Mouse (Mus musculus): ENCODE measurements around the gene D10Jhu81e.
"Not testable (repeated sequence)": the region's sequence is repeated elsewhere in the genome, so short reads cannot be mapped to it uniquely, and the experiment has no call there.

The D10Jhu81e gene

DNA sequence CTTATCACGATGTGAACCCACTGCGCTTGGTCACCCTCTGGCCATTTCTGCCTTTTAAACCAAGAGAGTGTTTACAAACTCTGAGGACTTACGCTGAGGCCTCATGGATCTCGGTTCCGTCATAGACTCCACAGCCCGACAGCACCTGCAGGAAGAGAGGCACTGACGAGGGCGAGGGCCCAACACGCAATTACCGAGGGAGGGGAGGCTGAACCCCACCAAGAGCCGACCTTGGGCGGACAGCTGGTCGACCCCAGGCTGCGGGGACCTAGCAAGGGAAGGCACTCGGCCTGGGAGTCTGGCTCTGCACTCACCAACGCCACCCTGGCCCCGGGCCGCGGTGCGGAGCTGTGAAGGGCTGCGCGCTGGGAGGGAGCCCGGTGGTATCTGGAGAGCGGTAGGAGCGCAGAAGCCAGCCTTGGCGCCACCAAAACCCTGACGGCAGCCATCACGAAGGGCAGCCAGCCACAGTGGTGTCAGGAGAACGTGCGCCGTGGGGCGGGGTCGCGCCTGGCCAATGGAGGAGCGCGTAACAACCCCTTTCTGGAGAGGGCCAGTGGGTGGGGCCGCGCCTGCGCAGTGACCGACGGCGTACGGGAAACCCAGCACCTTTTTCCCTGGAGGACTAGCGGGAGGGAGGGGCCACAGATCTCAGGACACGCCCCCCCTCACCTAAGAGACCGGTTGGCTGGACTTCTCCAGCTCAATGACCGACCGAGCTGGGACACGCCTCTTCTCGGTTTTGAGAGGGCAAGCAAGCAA, at the start of gene D10Jhu81e:
Gene D10Jhu81e, minus strand, starts transcription at position 502 of the 762 bp plus-strand sequence.
- peak; percentile 99 for DNase-seq (ENCODE audit: low read depth, low spot score)

DNA sequence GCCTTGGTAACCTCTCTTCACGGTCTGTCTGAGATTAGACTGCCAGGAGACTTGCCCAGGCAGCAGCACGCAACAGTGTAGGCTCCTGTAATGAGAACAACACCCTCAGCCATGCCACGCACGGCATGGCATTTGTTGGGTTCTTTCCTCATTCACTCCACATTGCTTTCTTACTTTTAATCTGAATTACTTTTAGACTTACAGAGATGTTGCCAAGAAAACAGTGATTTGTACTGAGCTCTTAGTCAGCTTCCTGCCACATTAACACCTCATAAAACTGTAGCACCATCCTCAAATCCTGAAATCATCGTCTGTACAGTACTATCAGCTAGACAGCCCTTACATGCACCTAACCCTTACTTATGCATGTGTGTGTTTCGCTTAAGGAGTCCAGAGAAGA, 49.0 kb upstream of the D10Jhu81e start:
- no peak for DNase-seq (ENCODE audit: low read depth, low spot score)

DNA sequence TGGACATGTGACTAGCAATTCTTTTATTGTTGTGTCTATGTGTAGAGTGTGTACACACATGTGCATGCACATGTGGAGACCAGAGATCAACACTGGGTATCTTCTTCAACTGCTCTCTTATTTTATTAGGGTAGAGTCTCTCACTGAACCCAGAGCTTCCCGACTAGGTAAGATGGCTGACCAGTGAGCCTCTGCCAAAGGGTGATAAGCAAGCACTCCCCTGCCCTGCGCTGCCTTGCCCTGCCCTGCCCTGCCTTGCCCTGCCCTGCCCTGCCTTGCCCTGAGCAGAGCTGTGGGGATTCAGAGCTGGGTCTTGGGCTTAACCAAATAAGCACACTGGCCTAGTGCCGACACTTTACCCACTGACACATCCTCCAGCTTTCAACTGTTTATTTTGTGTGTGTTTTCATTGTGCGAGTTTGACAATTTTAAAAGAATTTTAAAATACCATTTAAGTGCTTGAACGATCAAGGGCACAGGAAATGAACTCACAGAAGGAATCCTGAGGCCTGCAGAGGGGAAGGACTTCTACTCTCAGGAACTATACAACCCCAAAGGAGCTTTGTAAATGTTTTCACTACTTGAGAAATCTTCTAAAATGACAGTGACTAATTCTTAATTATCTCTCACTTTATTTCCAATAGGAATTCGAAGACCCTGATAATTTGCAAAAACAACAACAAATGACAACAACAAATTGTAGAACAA, 46.9 kb upstream of the D10Jhu81e start:
- DNase-seq (ENCODE audit: low read depth, low spot score) = no peak

DNA sequence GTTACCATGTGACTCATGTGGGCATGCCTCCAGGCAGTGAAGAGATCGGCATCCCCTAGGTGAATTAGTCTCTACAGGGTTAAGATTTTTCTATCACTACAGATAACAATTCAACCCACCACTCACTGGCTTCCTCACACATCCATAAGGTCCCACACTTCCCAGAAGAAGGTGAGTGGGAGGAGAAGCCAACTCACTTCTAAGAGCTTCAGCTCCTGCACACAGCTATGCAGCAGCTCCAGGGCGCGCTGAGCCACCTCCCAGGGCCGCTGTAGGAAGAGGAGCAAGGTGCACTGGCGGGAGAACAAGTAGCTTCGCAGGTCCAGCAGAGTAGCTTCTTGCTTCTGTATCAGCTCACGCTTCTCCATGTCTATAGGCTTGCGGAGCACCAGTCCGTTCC, 44.8 kb upstream of the D10Jhu81e start:
- no peak for DNase-seq (ENCODE audit: low read depth, low spot score)

DNA sequence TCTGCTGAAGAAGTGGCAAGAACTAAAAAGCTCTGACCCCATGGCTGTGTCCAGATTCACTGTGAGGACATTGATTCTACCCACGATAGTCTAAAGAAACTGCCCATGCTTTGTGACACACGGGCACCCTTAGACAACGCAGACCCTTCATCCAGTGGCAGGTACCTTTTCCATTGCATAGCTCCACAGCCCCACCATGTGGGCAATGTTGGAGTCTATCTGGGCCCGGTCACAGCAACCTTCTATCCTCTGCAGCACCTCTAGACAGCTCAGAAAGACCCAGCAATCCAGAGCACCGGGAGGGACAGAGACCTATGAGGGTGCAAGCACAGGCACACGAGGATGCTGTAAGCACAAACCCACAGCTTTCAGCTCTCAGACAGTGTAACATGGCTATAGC, 41.7 kb upstream of the D10Jhu81e start:
- DNase-seq (ENCODE audit: low read depth, low spot score) = peak; percentile 62

DNA sequence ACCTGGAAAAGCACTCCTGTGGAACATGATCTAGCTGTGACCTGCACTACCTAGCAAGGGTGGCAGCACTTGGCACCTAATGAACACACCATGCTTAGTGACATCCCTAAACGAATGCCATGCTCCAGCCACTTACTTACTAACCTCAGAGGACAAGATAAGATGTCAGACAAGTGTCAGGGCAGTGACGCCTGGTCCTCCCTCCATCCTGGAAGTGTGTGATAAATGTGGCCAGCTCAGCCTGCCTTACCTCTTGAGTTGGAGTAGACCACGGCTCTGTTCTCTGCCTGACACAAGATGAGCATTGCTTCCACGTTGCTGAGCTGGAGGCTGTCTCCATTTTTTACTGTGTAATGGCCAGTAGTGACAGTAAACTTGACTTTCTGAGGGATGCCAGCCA, 31.6 kb upstream of the D10Jhu81e start:
- DNase-seq (ENCODE audit: low read depth, low spot score) = no peak

DNA sequence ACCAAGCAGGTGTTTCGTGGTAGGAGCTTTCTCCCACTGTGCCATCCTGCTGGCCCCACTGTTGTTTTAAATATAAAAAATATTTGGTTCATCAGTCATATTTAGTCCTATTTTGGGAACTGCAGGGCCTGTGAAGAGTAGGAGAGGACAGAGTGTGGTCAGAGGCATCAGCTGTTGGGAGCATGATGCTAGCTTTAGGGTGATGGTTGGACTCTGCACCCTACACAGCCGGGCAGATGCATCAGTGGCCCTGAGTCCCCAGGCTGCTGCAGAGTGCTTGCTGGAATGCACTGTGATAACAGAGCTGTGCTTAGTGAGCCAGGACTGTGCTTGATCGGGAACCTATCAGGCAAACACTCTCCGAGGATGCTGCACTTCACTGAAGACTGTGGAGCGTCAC, 23.4 kb upstream of the D10Jhu81e start:
- DNase-seq (ENCODE audit: low read depth, low spot score) = no peak

DNA sequence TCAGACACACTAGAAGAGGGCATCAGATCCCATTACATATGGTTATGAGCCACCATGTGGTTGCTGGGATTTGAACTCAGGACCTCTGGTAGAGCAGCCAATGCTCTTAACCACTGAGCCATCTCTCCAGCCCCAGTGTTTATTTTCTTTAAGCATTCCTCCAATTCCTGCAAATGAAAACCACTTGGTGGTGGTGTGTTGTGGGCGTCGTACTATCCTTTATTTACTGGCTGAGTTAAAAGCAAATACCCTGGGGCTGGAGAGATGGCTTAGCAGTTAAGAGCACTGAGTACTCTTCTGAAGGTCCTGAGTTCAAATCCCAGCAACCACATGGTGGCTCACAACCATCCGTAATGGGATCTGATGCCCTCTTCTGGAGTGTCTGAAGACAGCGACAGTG, 16.5 kb upstream of the D10Jhu81e start:
- DNase-seq (ENCODE audit: low read depth, low spot score) = not testable (repeated sequence)

DNA sequence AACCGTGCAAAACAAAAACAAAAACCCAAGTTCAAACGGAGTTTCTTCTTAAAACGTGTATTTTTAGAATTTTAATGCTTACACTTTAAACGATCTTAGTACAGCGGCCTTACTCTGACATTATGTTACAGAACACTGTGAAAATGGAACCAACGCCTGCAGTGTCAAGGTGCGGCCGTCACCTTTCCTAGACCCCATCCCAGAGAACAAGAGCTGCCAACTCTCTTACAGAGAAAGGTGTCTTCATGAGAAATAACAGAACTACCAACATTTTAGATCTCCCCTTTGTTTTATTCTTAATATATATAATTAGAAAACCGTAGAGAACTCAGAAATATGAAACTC, 15.8 kb upstream of the D10Jhu81e start:
- no peak for DNase-seq (ENCODE audit: low read depth, low spot score)

DNA sequence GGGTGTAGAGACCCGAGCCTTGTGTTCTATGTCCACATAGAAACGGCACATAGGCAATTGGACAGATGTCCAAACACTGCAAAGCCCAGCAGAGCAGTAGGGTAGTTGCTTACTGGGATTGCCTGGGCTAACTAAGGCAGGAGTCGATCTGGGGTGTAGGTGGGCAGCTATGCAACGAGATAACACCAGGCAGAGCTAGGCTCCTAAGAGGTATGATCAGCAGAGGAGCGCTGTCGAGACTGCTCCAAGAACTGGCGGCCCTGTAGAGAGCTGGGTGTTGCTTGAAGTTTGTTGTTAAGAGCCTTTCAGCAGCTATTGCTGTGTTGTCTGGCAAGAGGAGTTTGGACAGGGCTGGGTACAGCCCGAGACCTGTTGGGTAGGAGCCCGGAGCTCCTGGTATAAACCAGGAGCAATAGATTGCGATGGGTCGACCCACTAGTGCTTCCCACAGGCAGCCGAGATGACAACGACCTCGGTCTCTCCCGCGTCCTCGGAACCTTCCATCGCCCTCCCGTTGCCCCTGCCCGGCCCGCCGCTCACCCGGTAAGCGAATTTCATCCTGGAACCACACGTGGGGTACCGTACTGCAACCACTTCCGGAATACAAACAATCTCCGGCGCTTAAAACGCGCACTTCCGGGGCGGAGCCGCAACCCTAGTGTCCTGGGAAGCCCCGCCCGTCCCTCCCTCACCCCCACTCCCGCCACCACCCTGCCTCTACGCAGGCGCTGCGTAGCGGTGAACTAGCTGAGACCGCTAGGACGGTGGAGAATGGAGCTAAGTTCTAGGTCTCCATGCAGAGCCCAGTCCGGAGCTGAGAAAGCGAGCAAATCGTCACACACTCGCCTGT, 15.2 kb upstream of the D10Jhu81e start, which contains the start of gene Pwp2:
Gene Pwp2, minus strand, starts transcription at position 619 of the 850 bp plus-strand sequence.
- peak; percentile 96 for DNase-seq (ENCODE audit: low read depth, low spot score)

DNA sequence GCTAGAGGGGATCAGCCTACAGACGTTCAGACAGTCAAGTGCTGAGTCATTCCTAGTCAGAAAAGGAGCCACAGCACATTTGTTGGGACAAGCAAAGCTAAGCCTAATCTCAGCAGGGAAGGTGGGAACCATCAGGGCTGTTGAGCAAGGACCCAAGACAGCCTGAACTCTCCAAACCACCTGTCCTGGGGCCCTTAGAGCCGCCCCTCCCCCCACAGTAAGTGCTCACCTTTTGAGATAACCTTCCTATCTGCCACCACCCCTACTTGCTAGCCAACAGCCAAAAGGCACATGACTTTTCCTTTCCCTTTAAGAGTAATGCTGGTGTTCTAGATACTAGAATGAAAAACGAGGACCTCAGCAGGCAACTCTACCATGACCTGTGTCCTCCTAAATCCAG, 14.0 kb upstream of the D10Jhu81e start:
- peak; percentile 22 for DNase-seq (ENCODE audit: low read depth, low spot score)

DNA sequence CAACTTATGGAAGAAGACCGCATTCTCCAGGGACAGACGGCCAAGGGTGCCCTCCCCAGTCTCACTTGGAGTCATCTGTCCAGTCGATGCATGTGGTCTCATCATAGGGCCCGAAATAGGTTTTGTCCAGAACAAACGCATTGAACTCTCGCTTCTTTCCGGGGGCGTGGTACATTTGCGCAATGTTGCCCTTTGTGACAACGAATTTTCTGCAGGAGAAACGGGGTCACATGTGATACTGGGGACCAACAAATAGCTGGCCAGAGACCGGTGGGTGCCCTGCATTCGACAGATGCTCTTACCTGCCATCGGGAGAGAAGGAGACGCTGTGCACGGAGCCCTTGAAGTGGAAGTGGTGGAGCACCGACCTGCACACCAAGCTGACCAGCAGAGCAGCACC, 12.7 kb upstream of the D10Jhu81e start:
- DNase-seq (ENCODE audit: low read depth, low spot score) = no peak

DNA sequence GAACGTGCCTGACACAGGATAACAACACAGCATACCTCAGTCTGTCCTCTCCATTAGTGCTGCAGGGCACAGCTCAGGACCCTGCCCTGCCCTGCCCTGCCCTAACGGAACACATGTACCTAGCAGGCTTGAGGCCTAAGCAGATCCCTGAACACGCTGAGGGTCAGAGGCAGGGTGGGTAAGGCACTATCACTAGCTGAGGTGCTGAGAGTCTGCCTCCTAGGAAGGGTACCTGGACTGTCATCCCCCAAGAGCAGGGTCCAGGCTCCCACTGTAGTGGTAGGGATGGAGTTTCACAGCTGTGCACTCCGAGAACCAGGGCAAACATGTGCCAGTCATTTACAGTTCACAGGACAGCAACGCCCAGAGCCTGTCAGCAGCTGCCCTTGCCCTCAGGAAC, 4.9 kb upstream of the D10Jhu81e start:
- DNase-seq (ENCODE audit: low read depth, low spot score) = no peak

DNA sequence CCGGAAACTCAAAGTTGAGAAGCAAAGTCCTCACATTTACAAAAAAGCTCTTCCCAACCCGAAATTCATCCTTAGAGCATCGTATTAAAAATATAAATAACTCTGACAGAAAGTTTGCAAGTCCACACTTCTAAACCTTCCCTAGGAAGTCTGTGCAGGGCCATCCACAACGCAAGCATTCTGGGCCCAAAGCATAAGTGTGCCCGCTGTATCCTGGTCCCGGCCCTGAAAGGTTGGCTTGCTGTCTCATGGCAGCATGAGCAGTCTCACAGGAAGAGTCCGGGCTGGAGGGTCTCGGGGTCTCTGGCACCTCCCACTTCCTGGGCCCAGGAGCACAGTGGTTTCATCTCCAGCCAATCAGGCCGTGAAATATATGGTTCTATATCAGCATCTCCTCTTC, 2.0 kb upstream of the D10Jhu81e start:
- no peak for DNase-seq (ENCODE audit: low read depth, low spot score)

DNA sequence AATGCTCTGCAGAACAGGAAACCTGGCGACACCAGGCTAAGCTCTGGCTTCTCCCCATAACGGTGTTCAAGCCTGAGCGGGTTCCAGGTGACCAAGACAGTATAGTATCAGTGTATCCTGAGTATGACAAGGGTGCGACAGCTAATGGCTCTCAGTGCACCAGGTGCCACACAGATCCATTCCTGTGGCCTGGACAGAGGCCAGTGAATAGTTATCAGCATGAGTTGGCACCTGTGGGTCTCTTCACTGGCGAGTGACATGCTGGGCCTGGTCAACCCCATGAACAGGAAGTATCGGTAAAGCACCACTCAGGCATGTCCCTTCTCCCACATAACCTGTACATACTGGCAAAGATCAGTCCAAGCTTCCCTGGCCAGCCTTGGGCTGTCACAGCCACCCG, 1.5 kb upstream of the D10Jhu81e start:
- DNase-seq (ENCODE audit: low read depth, low spot score) = no peak

DNA sequence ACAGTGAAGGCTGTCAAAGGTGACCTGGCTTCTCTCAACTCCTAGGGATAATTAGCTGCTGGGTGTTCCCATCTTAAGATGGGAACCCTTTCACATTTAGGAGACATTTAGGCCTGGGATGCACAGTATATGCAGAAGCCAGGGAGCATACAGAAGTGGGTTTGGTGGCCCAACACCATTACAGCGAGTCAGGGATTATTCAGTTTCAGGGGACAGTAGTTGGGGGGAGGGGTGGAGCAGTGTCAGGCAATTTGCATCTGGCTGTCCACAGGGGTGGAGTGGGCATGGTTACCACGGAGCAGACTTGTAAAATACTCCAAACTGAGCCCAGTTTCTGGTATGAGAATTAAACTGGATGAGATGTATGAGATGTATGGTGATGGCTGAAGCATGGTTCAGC, 863 bp upstream of the D10Jhu81e start:
- DNase-seq (ENCODE audit: low read depth, low spot score) = no peak

DNA sequence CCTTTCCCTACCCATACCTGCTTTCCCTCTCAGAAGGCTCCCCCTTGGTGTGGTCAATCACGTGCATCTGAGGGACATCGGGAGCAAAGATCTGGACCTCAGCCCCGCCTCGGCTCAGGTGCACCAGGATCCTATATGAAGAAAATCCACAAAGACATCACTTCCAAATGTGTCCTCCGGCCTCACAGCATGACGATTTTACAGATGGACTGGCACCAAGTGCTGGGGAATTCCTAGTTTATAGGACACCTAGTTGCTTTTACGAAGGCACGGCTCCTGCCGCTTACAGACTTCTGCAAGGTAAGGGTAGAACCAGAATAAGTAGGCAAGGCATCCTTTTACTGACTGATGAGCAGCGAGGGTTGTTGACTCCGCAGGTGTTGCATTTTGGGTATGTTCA, 790 bp downstream of the D10Jhu81e start:
- no peak for DNase-seq (ENCODE audit: low read depth, low spot score)

DNA sequence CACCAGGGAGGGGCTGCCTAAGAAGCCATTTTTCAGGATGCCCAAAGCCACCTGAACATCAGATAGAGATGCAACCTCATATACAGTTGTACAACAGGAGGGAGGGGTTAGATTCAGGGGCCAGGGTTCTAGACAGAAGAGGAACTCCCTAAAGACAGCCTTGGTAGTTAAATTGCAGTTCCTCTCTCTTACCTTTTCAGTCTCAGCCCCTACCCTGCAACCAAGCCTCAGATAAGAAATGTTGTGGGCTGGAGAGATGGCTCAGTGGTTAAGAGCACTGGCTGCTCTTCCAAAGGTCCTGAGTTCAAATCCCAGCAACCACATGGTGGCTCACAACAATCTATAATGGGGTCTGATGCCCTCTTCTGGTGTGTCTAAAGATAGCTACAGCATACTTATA, 1.8 kb downstream of the D10Jhu81e start:
- no peak for DNase-seq (ENCODE audit: low read depth, low spot score)

DNA sequence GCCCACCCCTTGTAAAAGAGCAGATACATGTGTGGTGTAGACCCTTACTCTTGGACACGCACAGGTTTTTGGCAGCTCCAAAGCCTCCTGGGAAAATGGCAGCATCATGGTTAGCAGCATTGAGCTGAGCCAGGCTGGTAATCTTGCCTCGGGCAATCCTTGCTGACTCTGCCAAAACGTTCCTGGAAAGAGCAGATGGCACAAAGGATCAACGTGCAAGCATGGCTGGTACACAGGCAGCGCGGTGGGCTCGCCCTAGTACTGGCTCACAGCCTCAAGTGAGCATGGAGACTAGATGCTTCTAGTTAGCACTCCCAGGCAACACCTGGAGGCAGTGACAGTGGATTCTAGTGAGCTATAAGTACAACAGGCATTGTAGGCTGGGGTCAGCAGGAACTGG, 2.2 kb downstream of the D10Jhu81e start:
- DNase-seq (ENCODE audit: low read depth, low spot score) = no peak

DNA sequence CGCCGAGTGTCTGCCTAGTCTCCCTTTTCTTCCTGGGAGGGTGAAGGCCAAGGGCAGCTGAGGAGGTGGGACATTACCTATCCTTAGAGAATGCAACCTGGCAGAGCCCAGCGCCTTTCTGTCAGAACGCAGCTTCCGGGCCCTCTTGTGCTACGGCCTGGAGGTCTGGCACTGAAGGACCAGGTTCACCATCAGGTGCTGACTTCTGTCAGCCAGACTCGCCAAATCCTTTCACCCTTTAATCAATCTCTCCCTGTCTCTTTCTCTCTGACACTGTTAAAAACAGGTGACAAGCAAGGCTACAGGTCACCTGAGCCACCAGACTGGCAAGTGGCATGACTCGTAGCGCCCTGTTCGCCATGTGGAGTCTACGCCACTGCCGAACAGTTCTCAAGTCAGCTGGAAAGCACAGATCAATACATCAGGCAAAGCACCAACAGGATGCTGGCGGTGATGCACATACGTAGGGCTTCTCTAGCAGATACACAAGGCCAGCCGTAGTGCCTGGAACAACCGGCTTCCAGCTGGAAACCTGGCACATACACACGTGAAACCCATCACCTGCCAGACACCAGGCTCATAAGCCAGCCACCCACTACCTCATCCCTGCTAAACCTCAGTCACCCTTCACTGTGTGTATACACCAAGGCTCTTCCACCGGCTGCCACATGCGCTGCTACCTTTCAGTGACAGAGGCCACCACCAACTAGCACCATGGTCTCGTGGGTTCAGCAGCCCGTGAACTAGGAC, 4.2 kb downstream of the D10Jhu81e start:
- no peak for DNase-seq (ENCODE audit: low read depth, low spot score)

DNA sequence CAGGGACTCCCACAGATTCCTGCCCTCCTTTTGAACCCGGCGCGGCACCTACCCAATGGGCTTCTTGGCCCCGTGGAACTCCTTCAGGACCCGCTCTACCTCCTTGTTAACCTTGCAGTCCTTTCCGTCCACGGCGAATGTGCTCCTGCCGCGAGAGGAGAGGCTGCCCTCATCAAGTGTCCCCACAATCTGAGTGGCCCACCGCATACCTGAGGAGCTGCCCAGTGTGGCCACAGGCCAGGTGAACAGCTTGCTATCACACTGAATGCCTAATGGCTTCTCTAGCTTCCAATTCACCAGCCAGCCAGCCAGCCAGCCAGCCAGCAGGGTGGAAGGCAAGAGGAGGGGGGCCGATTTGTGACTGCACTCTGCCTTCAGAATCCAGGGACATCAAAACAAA, 4.8 kb downstream of the D10Jhu81e start:
- DNase-seq (ENCODE audit: low read depth, low spot score) = no peak

DNA sequence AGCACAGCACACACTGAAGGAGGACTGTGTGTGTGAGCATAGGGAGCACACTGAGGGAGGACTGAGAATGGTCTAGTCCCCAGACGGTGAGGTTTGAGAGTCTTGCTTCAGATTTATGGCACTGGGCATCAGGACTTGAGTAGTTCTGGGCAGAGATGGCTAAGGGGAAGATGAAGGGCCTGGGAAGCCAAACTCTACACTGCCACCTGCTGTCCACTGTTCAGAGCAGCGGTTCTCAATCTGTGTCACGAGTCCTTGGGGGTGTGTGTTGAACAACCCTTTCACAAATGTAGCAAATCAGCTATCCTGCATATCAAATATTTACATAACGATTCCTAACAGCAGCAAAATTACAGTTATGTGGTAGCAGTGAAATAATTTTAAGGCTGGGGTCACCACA, 5.7 kb downstream of the D10Jhu81e start:
- peak; percentile 81 for DNase-seq (ENCODE audit: low read depth, low spot score)
